Mouse (Mus musculus): Measurements from ENCODE around the gene Tmem40. TPM values are rescaled to one million over a fixed set of nuclear protein-coding genes. Genes with fewer than 3 reads are reported as not detected.

Gene Tmem40
- polyA plus RNA-seq (2014; fragmentation: Nextera tagmentation; extraction: Ambion mirVana): 4.2 and 4.4 TPM in 2 replicates

GRCm38 (mm10) chr6:115761995-115762756, at the start of gene Tmem40:
TSS of gene Tmem40 (minus strand) at chr6:115762410.
- Histone ChIP-seq H3K27ac (ENCODE audit: low read depth, low read length) (peak within 1 kb of the TSS; percentile 75), H3K36me3 (ENCODE audit: control insufficient read depth, insufficient read depth, low read length) (no peaks in the 10 kb centered on the region), H3K9ac (ENCODE audit: low read depth, low read length) (peak within 1 kb of the TSS; percentile 54; the same call in 1 of the 2 replicates), H3K4me1 (ENCODE audit: control insufficient read depth, insufficient read depth, low read length) (peaks cover 27% of the 10 kb centered on the region), H3K27me3 (ENCODE audit: control insufficient read depth, insufficient read depth, low read length) (no peaks in the 10 kb centered on the region), H3K9me3 (replicated peaks; ENCODE audit: control insufficient read depth, low read length) (no peaks in the 10 kb centered on the region), H3K4me2 (peak within 1 kb of the TSS; percentile 43), H3K4me3 (ENCODE audit: low read depth, low read length) (no peak within 1 kb of the TSS)
- 3% methylated on average over 9 of the region's 9 CpGs for WGBS (ENCODE audit: insufficient replicate concordance)
- ATAC-seq (replicated peaks; ENCODE audit: insufficient number of reproducible peaks, low FRiP score, low TSS enrichment): no peak

GRCm38 (mm10) chr6:115811606-115812005, 49.4 kb upstream of the Tmem40 start:
- 68% methylated on average over 8 of the region's 8 CpGs for WGBS (ENCODE audit: insufficient replicate concordance)
- H3K27me3 ChIP-seq (ENCODE audit: control insufficient read depth, insufficient read depth, low read length): no peaks in the 10 kb centered on the region

GRCm38 (mm10) chr6:115808488-115809231, 46.5 kb upstream of the Tmem40 start, which contains the start of gene Rpl32:
TSS of gene Rpl32 (minus strand) at chr6:115808747.
- ATAC-seq (replicated peaks; ENCODE audit: insufficient number of reproducible peaks, low FRiP score, low TSS enrichment): peak; percentile 76

More at GRCm38 (mm10) chr6:115811606-115812005, 49.4 kb upstream of the Tmem40 start:
- Histone ChIP-seq H3K27ac (ENCODE audit: low read depth, low read length) (no peak overlapping the region), H3K9me3 (replicated peaks; ENCODE audit: control insufficient read depth, low read length) (no peaks in the 10 kb centered on the region), H3K36me3 (ENCODE audit: control insufficient read depth, insufficient read depth, low read length) (peaks cover 7% of the 10 kb centered on the region), H3K9ac (ENCODE audit: low read depth, low read length) (no peak overlapping the region), H3K4me3 (ENCODE audit: low read depth, low read length) (no peak overlapping the region), H3K4me2 (no peak overlapping the region), H3K4me1 (ENCODE audit: control insufficient read depth, insufficient read depth, low read length) (peaks cover 14% of the 10 kb centered on the region)
- ATAC-seq (replicated peaks; ENCODE audit: insufficient number of reproducible peaks, low FRiP score, low TSS enrichment): no peak

GRCm38 (mm10) chr6:115808196-115808487, 45.9 kb upstream of the Tmem40 start:
- WGBS (ENCODE audit: insufficient replicate concordance): 0% methylated on average over 22 of the region's 22 CpGs
- ATAC-seq (replicated peaks; ENCODE audit: insufficient number of reproducible peaks, low FRiP score, low TSS enrichment): no peak

More at GRCm38 (mm10) chr6:115808488-115809231, 46.5 kb upstream of the Tmem40 start, which contains the start of gene Rpl32:
- Histone ChIP-seq H3K4me2 (peak within 1 kb of the TSS; percentile 86), H3K9me3 (replicated peaks; ENCODE audit: control insufficient read depth, low read length) (no peaks in the 10 kb centered on the region), H3K27ac (ENCODE audit: low read depth, low read length) (peak within 1 kb of the TSS; percentile 91), H3K27me3 (ENCODE audit: control insufficient read depth, insufficient read depth, low read length) (no peaks in the 10 kb centered on the region), H3K9ac (ENCODE audit: low read depth, low read length) (peak within 1 kb of the TSS; percentile 99), H3K4me1 (ENCODE audit: control insufficient read depth, insufficient read depth, low read length) (peaks cover 16% of the 10 kb centered on the region), H3K4me3 (ENCODE audit: low read depth, low read length) (peak within 1 kb of the TSS; percentile 90), H3K36me3 (ENCODE audit: control insufficient read depth, insufficient read depth, low read length) (peaks cover 29% of the 10 kb centered on the region)
- WGBS (ENCODE audit: insufficient replicate concordance): under 1% methylated on average over 47 of the region's 47 CpGs

GRCm38 (mm10) chr6:115807464-115808195, 45.4 kb upstream of the Tmem40 start:
- H3K36me3 ChIP-seq (ENCODE audit: control insufficient read depth, insufficient read depth, low read length): peaks cover 30% of the 10 kb centered on the region
- 4% methylated on average over 15 of the region's 15 CpGs for WGBS (ENCODE audit: insufficient replicate concordance)
- no peaks in the 10 kb centered on the region for H3K9me3 ChIP-seq (replicated peaks; ENCODE audit: control insufficient read depth, low read length)
- ATAC-seq (replicated peaks; ENCODE audit: insufficient number of reproducible peaks, low FRiP score, low TSS enrichment): no peak
- peaks cover 16% of the 10 kb centered on the region for H3K4me1 ChIP-seq (ENCODE audit: control insufficient read depth, insufficient read depth, low read length)
- H3K9ac ChIP-seq (ENCODE audit: low read depth, low read length): peak overlapping the region; percentile 99
- H3K27ac ChIP-seq (ENCODE audit: low read depth, low read length): peak overlapping the region; percentile 91
- peak overlapping the region; percentile 86 for H3K4me2 ChIP-seq
- H3K4me3 ChIP-seq (ENCODE audit: low read depth, low read length): peak overlapping the region; percentile 90
- H3K27me3 ChIP-seq (ENCODE audit: control insufficient read depth, insufficient read depth, low read length): no peaks in the 10 kb centered on the region

More at GRCm38 (mm10) chr6:115808196-115808487, 45.9 kb upstream of the Tmem40 start:
- Histone ChIP-seq H3K4me3 (ENCODE audit: low read depth, low read length) (peak overlapping the region; percentile 90), H3K27ac (ENCODE audit: low read depth, low read length) (peak overlapping the region; percentile 91), H3K9ac (ENCODE audit: low read depth, low read length) (peak overlapping the region; percentile 99), H3K4me1 (ENCODE audit: control insufficient read depth, insufficient read depth, low read length) (peaks cover 16% of the 10 kb centered on the region), H3K9me3 (replicated peaks; ENCODE audit: control insufficient read depth, low read length) (no peaks in the 10 kb centered on the region), H3K27me3 (ENCODE audit: control insufficient read depth, insufficient read depth, low read length) (no peaks in the 10 kb centered on the region), H3K36me3 (ENCODE audit: control insufficient read depth, insufficient read depth, low read length) (peaks cover 30% of the 10 kb centered on the region), H3K4me2 (peak overlapping the region; percentile 86)

- peaks cover 48% of the 10 kb centered on the region for H3K36me3 ChIP-seq (ENCODE audit: control insufficient read depth, insufficient read depth, low read length)
- 66% methylated on average over 10 of the region's 10 CpGs for WGBS (ENCODE audit: insufficient replicate concordance)
- ATAC-seq (replicated peaks; ENCODE audit: insufficient number of reproducible peaks, low FRiP score, low TSS enrichment): no peak
Measured at GRCm38 (mm10) chr6:115804432-115805192, 42.4 kb upstream of the Tmem40 start.

GRCm38 (mm10) chr6:115803541-115804382, 41.6 kb upstream of the Tmem40 start:
- Histone ChIP-seq H3K27ac (ENCODE audit: low read depth, low read length) (0 out of 2 replicates have a peak overlapping the region, but pooled peaks have one; percentile 25), H3K36me3 (ENCODE audit: control insufficient read depth, insufficient read depth, low read length) (peaks cover 56% of the 10 kb centered on the region), H3K4me3 (ENCODE audit: low read depth, low read length) (no peak overlapping the region), H3K9me3 (replicated peaks; ENCODE audit: control insufficient read depth, low read length) (no peaks in the 10 kb centered on the region), H3K4me1 (ENCODE audit: control insufficient read depth, insufficient read depth, low read length) (peaks cover 16% of the 10 kb centered on the region), H3K9ac (ENCODE audit: low read depth, low read length) (no peak overlapping the region), H3K4me2 (no peak overlapping the region), H3K27me3 (ENCODE audit: control insufficient read depth, insufficient read depth, low read length) (no peaks in the 10 kb centered on the region)
- ATAC-seq (replicated peaks; ENCODE audit: insufficient number of reproducible peaks, low FRiP score, low TSS enrichment): 0 out of 2 replicates have a peak, but pooled peaks have one; percentile 19
- WGBS (ENCODE audit: insufficient replicate concordance): 42% methylated on average over 16 of the region's 16 CpGs

More at GRCm38 (mm10) chr6:115804432-115805192, 42.4 kb upstream of the Tmem40 start:
- Histone ChIP-seq H3K9ac (ENCODE audit: low read depth, low read length) (no peak overlapping the region), H3K4me1 (ENCODE audit: control insufficient read depth, insufficient read depth, low read length) (peaks cover 16% of the 10 kb centered on the region), H3K4me3 (ENCODE audit: low read depth, low read length) (no peak overlapping the region), H3K27me3 (ENCODE audit: control insufficient read depth, insufficient read depth, low read length) (no peaks in the 10 kb centered on the region), H3K27ac (ENCODE audit: low read depth, low read length) (no peak overlapping the region), H3K9me3 (replicated peaks; ENCODE audit: control insufficient read depth, low read length) (no peaks in the 10 kb centered on the region), H3K4me2 (no peak overlapping the region; the same call in 1 of the 2 replicates)
